In the genomic region with DNA sequence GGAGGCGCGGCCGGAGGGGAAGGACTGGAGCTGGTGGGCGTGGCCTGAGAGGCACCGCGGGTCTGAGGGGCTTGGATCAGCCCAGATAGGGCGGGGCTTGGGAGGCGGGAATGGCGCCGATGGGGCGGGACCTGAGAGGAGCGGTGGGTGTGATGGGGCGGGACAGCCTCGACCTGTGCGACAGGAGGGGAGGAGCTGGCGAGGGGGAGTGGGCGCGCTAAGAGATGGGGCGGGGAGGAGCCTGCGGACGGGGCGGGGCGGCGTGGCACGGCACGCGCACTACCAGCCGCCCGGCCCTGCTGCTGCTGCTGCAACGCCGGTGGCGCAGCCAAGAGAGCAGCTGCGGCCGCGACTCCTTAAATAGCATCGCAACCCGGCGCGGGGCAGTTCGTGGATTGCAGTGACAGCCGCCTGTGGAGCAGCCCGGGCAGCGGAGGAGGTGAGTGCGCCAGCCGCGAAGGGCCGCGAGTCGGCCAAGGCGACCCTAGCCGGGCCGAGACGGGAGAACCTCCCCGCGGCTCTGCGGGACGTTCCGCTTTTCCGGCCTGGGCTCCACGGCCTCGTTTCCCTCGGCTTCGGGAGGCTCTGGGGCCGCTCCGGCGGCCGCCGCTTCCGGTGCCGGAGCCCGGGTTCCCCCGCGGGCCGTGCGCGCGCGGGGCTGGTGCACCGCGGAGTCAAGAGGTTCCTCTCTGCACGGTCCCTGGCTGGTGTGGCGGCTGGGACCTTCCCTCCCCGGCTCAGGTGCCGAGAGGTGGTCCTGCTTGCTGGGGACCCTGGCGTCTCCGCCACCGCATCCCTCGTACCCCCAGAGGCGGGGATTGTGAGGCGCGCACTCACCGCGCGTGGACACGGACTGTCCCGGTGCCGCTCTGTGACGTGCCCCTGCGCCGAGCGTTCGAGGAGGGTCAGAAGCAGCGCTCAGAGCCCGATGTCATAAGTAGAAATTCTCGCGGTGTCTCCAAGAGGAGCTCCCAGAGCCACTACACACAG, we compare ENCODE assay signal across 7 mouse cellular contexts. TPM values are rescaled to one million over a fixed set of nuclear protein-coding genes. Genes with fewer than 3 reads are reported as not detected.
DNase-seq lines count a peak whose midpoint lies in the region; ATAC-seq lines count a peak whose summit lies in the region.

Gene Acsl1, plus strand, starts transcription at position 246 of the 990 bp plus-strand sequence.

- H3K36me3 ChIP-seq in intestine, embryonic 16.5 days (ENCODE audit: control insufficient read depth, insufficient read depth, low read length) = peaks cover 2% of the 10 kb centered on the region; the same call in 1 of the 2 replicates
- no peaks in the 10 kb centered on the region for H3K36me3 ChIP-seq in midbrain, embryonic 11.5 days (ENCODE audit: control insufficient read depth, insufficient read depth, low read length)

- peaks cover 7% of the 10 kb centered on the region; the same call in 1 of the 2 replicates for H3K4me1 ChIP-seq in intestine, embryonic 16.5 days (ENCODE audit: control insufficient read depth, insufficient read depth, low read length)
- H3K4me1 ChIP-seq in midbrain, embryonic 11.5 days (ENCODE audit: control insufficient read depth, insufficient read depth, low read length) = no peaks in the 10 kb centered on the region

- H3K27me3 ChIP-seq in intestine, embryonic 16.5 days (replicated peaks; ENCODE audit: control insufficient read depth, insufficient read depth, low read length) = no peaks in the 10 kb centered on the region
- no peaks in the 10 kb centered on the region for H3K27me3 ChIP-seq in midbrain, embryonic 11.5 days (ENCODE audit: control insufficient read depth, insufficient read depth, low read length)

- intact Hi-C loops in left cerebral cortex, postnatal 36 days (cut with DNase I) = no loop called here

- H3K4me3 ChIP-seq in intestine, embryonic 16.5 days (ENCODE audit: low read length) = peak within 1 kb of the TSS; percentile 83
- peak within 1 kb of the TSS; percentile 73 for H3K4me3 ChIP-seq in midbrain, embryonic 11.5 days (ENCODE audit: low read depth, low read length)

- H3K4me2 ChIP-seq in intestine, embryonic 16.5 days (ENCODE audit: low read depth, low read length) = peak within 1 kb of the TSS; percentile 85
- H3K4me2 ChIP-seq in midbrain, embryonic 11.5 days = peak within 1 kb of the TSS; percentile 99

- WGBS in intestine, embryonic 16.5 days = under 1% methylated on average over 79 of the region's 106 CpGs
- under 1% methylated on average over 93 of the region's 106 CpGs for WGBS in midbrain, embryonic 11.5 days

- DNase-seq in adrenal gland, adult 8-10 months = peak; percentile 100
- peak; percentile 95 for DNase-seq in embryo, embryonic 11.5 days (ENCODE audit: low read depth, low spot score)
- DNase-seq in gastrocnemius, postnatal 4 days (ENCODE audit: low spot score in 2 of 2) = peak; percentile 97 to 99
- peak; percentile 95 to 97 for DNase-seq in left cerebral cortex, postnatal 36 days (ENCODE audit: low spot score in 2 of 2)
- peak; percentile 100 for DNase-seq in midbrain, embryonic 11.5 days (ENCODE audit: low spot score, missing footprints)
- peak; percentile 100 for DNase-seq in spleen, adult 12 weeks (ENCODE audit: low spot score)

- ATAC-seq in intestine, embryonic 16.5 days = peak; percentile 96
- peak; percentile 96 for ATAC-seq in midbrain, embryonic 11.5 days (ENCODE audit: low FRiP score)

- peak within 1 kb of the TSS; percentile 87 for H3K27ac ChIP-seq in intestine, embryonic 16.5 days (ENCODE audit: low read length)
- peak within 1 kb of the TSS; percentile 58; the same call in 1 of the 2 replicates for H3K27ac ChIP-seq in midbrain, embryonic 11.5 days (ENCODE audit: low read depth, low read length)

- H3K9me3 ChIP-seq in intestine, embryonic 16.5 days (ENCODE audit: control insufficient read depth, low read length) = no peaks in the 10 kb centered on the region
- no peaks in the 10 kb centered on the region for H3K9me3 ChIP-seq in midbrain, embryonic 11.5 days (ENCODE audit: control insufficient read depth, low read length)

- peak within 1 kb of the TSS; percentile 93 for H3K9ac ChIP-seq in intestine, embryonic 16.5 days (ENCODE audit: low read depth, low read length)
- H3K9ac ChIP-seq in midbrain, embryonic 11.5 days (ENCODE audit: low read length) = peak within 1 kb of the TSS; percentile 83

RNA-seq across cellular contexts. Expression of gene Acsl1, which starts in this region (rescaled TPM):
- 100 to 1,000 TPM; 168 to 361 (median 321) TPM for total RNA-seq in adrenal gland, adult 8-10 months (2022)
- 100 to 1,000 TPM; 222 to 253 TPM for total RNA-seq in gastrocnemius, postnatal 4 days (2021)
- polyA plus RNA-seq in intestine, embryonic 16.5 days (2015; fragmentation: Nextera tagmentation; extraction: Ambion mirVana) = 48.3 and 56.0 TPM in 2 replicates
- 10 to 100 TPM; 42.6 to 52.0 TPM for total RNA-seq in left cerebral cortex, postnatal 36 days (2021)
- polyA plus RNA-seq in midbrain, embryonic 11.5 days (2014; fragmentation: Nextera tagmentation; extraction: Ambion mirVana) = 9.0 and 9.6 TPM in 2 replicates

Comparison
In these comparisons a context has a peak if more than half of its experiments do, and no peak if none do; other contexts are left out.
1. Peak in every context shown above with its lines: DNase-seq, ATAC-seq, H3K4me3 ChIP-seq and H3K27ac ChIP-seq.